Mouse (Mus musculus): ENCODE results near the gene Cacna1c. TPM values are rescaled to one million over a fixed set of nuclear protein-coding genes. Genes with fewer than 3 reads are reported as not detected.

Gene Cacna1c
- 10 to 100 TPM; 73.0 to 73.5 TPM for total RNA-seq (2021)
- long read RNA-seq, partial matches to known transcripts, result 6 of 33 reads
- long read RNA-seq, other reads (novel, unspliced or antisense), result 27 of 33 reads

DNA sequence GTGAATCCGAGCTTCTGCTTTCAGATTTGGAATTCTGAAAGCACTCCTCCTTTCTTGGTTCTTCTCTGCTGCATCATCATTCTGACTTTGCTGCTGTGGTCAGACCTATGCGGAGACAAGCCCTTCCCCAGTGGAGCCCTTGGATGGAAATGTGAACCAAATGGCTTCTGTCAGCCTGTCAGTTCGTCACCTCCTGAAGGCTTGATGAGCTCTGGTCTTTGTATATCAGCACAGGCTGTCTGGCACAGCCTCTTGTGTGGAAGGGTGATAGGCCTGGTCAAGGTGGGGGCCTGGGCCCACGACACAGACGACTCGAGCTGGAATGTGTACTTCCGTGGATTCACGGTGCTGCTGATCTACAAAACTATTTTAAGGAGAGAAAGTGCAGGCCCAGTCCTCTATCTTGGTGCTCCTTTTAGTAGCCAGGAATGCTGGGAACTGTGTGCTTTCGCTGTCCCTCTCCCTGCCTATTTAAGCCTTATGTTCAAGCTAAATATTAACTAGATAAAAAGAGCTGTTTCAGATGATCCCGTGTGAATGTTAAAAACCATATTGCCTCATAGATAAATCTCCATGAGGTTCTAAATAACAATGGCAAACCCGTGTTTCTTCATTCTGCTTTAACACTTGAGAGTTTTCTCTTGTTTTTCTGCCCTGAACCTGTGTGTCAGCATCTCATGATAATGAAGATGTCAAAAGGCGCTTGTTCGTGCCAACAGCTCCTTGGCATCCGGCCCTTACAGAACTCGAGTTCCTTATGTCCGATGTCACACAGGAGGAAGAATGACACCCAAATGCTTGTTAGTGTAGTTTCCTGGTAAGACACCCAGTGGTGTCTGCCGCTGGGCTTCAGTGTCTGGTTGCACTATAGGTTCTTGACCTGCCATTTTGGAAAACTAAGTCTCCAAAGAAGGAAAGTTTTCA is at the start of gene Cacna1c:
TSS of gene Cacna1c (minus strand) at position 37 of the 924 bp plus-strand sequence.
- DNase-seq (ENCODE audit: low spot score in 2 of 2), result no peak

DNA sequence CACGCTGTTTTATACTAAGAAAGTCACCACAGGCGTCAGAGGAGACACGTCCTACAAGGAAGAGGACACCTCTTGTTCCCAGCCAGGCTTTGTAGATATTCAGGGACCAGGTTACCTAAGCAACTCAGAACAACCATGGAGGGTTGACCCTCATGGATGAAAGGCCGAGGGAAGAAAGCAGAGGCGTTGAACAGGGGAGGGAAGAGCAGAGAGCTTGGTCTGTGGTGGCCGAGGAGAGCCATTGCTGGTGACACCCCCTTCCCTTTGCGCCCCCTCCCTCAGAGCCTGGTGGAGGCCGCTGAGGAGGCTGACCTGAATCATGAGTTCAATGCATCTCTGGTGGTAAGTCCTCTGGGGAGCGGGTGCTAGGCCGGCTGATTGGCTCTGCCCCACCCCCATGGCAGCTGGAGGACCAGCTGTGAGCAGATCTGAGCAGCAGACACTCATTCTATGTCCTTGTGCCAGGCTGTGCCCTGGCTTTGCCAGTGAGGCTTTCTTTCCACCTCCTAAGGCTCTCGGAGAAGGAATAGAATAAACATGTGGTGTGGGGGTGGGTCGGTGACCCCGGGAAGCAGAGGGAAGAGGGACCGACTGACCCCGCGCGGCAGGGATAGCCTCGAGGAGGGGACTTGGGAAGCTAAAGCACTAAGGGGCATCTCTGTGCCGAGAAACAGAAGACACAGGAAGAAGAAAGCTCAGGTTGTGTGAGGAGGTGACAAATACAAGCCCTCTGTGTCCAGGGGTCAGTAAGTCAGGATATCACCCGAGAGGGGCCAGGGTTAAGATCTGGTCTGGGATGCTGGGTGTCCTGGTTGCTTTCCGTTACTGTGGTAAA is 44.9 kb upstream of the Cacna1c start:
- DNase-seq (ENCODE audit: low spot score in 2 of 2), result no peak

DNA sequence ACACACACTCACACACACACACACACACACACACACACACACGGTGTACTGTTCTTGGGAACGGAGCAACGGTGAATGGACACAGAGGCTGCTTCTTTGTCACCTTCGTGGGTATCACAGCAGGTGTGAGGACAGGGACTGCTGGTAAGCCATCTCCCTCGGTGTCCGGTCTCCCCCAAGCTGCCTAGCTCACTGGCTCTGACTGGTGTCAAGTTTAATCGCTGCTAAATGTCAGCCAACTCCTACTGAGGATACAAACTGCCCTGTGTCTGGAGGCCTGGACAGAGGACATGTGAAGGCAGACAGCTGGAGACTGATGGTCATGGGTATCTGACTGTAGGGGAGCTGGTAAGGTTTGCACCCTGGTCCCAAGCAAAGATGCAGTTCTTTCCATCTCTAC is 44.0 kb upstream of the Cacna1c start:
- DNase-seq (ENCODE audit: low spot score in 2 of 2), result no peak

DNA sequence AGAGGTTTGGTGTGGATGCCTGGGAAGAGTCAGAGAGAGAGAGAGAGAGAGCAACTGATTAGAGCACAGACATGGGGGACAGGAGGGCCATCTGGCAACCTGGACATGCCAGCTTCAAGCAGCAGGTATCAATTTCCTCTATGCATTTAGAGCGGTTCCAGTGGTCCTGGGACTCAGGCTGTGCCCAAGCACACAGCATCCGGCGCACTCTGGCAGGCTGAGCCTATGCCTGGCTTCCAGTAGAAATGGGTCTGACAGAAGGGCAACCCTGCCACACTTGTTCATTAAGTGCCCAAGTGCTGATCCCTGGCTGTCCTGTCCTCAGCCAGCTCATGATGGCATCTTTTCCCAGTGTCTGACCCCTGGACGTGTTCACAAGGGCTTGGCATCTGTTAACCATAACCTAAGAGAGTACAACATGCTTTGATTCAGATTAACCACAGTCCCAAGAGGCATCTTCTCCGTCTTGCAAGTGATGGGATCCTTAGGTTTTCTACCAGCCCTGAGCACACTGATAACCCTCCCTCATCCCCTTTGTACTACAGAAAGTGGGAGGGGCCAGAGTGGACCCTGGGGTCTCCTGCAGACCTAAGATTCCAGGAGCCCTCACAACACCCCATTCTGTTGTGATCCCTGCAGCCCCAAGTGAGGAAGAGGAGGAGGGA is 43.3 kb upstream of the Cacna1c start:
- no peak for DNase-seq (ENCODE audit: low spot score in 2 of 2)

DNA sequence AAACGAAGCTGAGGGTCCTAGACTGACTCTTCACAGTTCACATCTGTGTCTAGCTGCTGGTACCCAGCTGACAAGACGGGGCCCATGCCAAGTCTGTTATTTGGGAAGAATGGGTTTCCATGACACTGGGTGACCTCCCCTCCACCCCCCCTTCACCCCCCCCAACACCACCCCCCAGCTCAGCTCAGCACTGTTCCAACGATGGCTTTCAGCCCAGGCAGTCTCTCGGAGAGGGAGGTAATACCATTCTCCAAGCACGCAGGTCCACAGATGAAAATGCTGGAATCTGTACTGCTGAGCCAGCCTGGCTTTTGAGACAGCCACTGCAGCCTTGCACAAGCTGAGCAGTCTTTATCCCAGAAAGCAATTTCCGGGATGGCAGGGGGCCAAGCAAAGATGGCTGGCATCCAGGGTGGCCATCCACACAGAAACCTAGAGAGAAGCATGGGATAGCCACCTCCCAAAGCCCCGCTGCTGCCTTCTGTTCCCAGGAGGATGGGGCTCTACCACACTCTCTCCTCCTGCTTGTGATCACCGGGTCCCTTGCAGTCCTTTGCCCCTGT is 41.3 kb upstream of the Cacna1c start:
- DNase-seq (ENCODE audit: low spot score in 2 of 2), result peak; percentile 52 to 56

DNA sequence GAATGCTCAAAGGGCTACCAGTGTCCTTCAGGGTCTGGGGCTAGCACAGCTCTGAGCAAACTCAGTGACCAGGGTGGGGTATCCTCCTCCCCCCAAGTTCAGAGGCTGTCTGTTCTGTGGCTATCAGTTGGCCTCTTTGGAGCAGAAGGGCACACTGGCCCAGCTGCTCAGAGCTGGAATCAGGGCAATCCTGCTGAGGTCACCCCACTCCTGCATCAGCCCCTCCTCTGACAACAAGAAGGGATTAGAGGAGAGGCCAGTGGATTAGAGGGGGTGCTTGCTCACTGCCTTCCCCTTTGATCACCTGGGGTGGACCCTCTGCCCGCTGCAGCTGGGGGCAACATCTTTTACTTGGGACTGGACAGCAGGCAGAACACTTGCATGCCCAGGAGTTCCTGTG is 40.0 kb upstream of the Cacna1c start, which contains the start of gene Cacna2d4:
TSS of gene Cacna2d4 (plus strand) at position 286 of the 400 bp plus-strand sequence.
- DNase-seq (ENCODE audit: low spot score in 2 of 2), result no peak

DNA sequence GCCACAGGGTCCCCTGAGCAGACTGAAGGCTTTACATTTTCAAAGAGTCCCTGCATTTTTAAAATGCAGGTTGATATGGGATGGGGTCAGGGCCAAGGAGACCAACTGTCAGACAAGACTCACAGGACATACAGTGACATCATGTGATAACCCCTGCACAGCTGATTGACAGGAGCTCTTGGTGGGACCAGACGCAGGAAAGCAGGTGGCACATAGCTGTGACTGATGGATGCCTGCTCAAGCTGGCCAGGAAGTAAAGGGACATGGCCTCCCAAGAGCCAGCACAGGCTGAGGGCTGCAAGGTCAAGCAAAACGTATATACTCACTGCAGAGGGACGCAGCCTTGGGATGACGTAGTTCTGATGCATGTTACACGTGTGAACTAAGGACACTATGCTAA is 39.2 kb upstream of the Cacna1c start:
- no peak for DNase-seq (ENCODE audit: low spot score in 2 of 2)

DNA sequence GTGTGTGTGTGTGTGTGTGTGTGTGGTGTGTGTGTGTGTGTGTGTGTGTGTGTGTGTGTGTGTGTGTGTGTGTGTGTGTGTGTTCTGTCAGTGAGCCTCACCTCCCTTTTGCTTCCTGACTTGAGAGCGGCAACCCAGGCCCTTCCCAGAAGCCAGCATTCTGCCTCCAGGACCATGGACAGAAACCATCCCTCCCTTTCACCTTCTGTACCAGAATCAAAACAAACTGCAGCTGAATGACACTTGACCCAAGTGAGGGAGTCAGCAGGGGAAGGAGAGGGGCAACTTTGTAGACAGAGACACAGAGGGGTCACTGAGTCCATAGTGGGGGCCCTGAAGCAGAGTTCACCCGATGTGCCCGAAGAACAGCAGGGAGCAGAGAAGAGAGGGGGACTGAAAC is 36.8 kb upstream of the Cacna1c start:
- no peak for DNase-seq (ENCODE audit: low spot score in 2 of 2)

DNA sequence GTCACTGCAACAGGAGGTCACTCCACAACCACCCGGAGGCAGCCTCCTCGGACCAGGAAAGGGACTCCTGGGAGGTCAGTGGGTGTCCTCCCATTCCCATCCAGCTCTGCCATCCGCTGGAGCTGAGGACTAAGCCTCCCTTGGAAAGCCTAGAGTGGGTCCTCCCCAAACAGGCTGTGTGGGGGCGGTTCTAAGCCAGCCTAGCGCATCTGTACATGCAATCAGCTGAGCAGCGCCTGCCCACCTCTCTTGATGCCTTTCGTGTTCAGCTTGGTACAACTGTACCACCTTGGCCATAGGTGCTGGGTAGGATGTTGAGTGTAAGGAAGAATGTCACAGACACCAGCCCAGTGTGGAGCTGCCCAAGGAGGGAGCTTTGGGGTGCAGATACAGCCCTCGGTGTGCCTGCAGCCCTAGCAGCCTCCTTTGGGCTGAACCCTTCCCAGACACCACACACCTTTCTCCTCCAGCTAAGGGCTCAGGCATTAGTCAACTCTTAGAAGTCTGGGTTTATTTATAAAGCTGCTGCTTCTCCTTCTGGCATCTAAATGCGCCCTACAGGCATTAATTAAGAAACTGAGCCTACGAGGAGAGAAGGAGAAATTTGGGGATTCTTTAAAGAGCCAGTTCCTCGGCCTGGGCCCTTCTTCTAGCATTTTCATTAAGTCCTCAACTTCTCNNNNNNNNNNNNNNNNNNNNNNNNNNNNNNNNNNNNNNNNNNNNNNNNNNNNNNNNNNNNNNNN is 32.8 kb upstream of the Cacna1c start:
- DNase-seq (ENCODE audit: low spot score in 2 of 2), result peak in 1 of 2 experiments; percentile 55

DNA sequence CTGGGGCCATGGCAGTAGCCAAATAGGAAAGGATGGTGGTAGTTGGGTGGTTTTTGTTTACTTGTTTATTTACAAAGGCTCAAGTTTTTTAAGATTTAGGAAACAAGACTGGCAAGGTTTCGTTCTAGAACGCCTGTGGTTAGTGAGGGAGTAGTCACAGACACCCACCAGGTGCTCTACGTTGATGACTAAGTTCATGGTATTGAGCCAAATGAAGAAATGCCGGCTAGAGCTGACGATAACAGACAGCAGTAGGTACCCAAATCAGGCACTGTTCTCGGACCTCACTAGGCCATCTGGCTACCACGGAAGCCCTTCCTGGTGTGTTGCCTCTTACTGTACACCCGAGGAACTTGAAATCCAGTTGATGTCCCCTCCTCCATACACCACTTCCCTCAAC is 30.8 kb upstream of the Cacna1c start:
- no peak for DNase-seq (ENCODE audit: low spot score in 2 of 2)

DNA sequence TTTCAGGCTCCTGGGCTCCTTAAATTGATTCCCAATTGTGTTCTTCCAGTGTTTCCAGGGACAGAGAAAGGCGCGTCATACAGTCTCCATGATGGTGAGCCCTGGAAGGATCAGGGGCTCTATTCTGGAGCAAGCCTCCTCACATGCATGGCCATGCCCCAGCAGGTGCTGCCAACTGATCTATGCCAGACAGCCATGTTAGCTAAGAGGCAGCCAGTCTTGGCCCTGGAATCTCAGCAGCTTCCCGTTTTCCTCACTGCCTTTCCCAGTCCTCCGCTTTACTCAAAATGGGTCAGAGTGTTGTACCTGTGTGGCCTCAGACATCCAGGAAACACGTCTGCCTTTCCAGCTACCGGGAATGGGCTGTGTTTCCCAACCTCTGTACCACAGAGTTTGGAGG is 29.5 kb upstream of the Cacna1c start:
- no peak for DNase-seq (ENCODE audit: low spot score in 2 of 2)

DNA sequence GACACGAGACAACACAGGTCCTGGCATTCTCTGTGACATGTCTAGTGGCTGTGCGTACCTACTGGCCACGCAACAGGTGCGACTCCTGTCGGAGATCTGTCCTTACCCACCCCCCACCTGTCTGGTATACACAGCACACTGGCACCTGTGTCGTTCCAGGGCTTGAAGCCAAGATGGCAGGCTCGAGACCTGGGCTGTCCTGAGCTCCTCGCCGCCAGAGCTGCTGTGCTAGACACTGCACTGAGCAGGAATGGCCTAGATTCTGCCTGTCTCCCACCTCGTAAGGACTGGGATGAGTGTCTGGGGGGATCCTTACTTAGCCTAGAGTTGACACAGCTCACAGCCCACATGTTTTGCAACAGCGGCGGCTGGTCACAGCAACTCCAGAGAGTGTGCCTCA is 29.0 kb upstream of the Cacna1c start:
- no peak for DNase-seq (ENCODE audit: low spot score in 2 of 2)

DNA sequence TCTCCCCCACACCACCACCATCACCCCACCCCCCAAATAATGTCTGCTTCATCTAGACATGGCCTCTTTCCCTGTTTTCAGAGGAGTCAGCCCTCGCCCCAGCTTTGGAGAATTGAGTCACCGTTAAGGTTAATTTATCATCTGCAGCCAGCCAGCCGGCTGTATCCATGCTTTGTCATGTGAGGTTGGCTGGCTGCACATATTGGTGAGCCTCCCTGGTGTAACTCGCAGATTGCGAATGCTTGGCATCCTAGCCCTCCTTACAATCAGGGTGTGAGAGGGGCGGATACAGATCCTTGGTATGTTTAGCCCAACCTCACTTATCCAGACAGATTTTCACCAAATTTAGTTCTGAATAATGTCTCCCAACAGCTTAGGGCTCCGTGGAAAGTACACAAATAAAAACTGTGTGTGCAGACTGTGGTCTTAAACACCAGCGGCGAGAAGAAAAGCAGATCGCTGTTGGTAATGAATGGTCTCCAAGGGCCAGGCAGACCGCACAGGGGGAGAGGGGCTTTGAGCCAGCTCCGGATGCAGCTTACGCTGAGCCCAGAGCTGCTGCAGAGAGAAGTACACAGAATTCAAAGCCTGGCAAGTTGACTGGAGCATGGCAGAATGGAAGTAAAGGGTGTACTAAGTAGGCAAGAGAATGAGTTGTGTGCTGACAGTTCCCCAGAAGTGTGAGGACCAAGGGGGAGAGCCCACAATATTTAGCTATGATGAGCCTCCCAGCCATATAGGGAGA is 28.4 kb upstream of the Cacna1c start:
- peak; percentile 30 to 51 for DNase-seq (ENCODE audit: low spot score in 2 of 2)

DNA sequence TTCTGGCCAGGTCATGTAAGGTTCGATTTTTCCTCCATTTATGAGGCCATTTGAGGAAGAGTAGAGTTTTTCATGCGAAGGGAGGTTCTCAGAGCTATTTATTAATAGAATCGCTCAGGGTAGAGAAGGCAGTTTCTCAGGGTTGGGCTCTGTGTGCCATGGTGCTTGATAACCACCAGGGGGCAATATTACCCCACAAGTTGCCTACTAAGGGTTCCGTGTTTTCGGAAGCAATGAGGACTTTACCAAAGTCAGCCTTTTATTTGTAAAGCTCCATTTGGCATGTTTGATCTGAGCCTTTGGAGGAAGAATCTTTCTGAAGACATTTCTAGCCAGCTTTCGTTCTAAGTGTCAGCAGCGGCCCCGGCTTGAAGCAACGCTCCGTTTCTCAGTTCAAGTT is 24.1 kb upstream of the Cacna1c start:
- peak; percentile 44 to 86 for DNase-seq (ENCODE audit: low spot score in 2 of 2)

DNA sequence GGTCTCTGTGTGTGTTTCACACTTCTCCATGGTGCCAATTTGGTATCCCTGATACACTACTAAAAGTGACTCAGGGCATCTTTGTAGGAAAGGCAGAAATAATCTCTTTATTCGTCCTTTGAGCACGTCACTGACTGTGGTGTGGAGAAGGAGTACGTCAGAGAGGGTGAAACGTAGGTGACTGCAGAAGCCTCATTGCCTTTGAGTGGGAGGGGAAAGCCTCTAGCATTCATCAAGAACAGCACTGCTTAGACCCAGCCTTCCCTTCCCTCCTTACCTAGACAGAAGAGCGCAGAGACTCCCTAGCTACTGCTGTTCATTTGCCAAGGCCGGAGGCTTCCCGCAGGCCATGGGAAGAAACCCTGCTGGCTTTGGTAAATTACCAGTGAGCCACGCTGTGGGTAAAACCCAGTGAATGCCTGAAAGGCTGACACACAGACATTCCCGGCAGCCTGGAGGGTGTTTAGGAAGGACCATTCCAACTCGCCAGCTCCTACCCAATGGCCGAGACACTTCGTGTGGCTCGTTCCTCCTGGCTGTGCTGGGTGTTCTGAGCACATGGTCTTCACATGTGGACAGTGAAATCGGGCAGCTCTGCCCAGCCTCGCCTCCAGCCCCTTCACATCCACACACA is 23.1 kb upstream of the Cacna1c start:
- DNase-seq (ENCODE audit: low spot score in 2 of 2), result no peak

DNA sequence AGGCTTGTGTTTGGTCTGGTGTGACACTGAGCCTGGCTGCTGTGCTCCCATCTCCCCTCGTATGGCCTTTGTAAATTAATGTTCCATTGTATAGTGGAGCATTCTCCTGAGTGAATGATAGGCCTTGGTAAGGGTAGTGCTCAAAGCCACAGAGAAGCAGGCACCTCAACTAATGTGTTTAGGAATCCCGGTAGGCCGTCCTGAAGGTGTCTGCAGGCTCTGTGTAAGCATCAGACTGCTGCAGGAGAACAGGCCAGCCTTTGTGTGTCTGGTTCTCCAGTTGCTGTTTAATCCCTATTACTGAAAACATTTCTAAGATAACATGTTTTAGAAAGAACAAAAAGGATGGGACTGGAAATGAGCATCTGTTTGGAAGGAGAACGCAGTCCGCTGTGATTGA is 22.4 kb upstream of the Cacna1c start:
- no peak for DNase-seq (ENCODE audit: low spot score in 2 of 2)

DNA sequence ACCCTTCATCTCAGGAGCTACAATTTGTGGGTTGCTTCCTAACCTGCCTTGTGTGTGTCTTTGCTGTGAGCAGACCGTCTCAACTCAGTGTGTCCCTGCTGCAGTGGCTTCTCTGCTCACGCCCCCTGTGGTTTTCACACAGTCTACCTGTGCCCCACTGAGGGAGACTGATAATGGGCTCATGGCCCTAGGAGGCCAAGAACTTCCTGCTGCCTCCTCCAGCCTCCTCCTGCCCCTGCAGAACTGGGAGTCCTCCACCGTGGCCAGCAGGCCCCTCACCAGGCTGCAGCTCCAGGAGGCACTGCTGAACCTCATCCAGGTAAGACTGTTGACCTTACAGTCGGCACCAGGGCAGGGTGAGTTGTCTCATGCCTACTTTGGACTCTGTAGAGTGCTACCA is 21.4 kb upstream of the Cacna1c start:
- DNase-seq (ENCODE audit: low spot score in 2 of 2), result no peak

DNA sequence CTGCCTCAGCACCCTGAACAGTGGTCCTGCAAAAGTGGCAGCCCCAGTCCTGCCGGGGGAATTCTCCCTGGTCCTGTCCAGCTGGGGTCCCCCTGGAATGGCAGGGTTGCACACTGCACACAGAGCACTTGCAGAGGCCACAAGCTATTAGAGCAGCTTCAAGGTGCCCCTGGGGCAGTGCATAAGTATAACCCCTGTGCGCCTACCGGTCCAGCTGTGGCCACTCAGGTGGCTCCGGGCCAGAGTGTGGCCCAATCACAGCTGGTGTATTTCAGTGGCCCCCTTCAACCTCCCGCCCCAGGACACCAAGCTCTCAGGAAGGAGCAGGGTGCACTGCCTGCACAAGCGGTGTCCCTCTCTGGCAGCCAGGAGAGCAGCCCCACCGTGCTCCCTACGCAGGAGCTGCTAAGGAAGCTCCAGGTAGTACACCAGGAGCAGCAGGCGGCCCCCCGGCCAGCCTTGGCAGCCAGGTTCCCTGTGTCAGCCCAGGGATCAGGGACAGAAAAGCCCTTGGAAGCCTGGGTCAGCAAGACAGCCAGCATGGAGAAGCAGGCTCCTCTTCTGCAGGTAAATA is 18.9 kb upstream of the Cacna1c start:
- no peak for DNase-seq (ENCODE audit: low spot score in 2 of 2)

DNA sequence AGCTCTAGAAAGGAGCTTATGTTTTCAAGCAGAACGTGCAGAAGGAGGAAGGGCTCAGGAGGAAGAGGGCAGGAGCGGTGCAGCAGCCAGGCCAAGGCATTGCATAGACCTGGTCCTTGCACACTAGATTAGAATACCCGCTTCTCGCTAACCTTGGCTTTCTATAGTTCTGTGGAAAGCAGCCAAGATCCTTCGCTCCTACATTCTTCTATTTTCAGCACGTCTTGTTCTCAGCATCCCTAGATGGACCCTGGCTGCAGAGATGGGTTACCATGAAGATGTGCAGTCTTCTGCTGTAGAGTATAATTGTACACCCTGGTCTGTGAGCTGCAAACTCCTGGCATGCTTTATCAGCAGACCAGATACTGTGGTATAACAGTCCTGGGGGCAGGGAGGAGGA is 18.0 kb upstream of the Cacna1c start:
- DNase-seq (ENCODE audit: low spot score in 2 of 2), result no peak

All from layer of hippocampus, adult 18-20 months (tissue).